Mouse (Mus musculus) forebrain, embryonic 12.5 days (tissue): ENCODE measurements around the gene Slco3a1. TPM values are rescaled to one million over a fixed set of nuclear protein-coding genes. Genes with fewer than 3 reads are reported as not detected.

Source experiments
- ATAC-seq: fragments of 200-750 bp; cut with Nextera tagmentation; 2 replicates; pipeline ENCODE4 v1.8.0; 2017; ENCODE audit warnings: moderate TSS enrichment; ENCODE audit not compliant: low FRiP score
- H3K27ac ChIP-seq: fragments of 300-500 bp; sonication (generic); 2 replicates; pipeline ENCODE4 v1.5.1; 2016; ENCODE audit warnings: mild to moderate bottlenecking
- H3K27me3 ChIP-seq: fragments of 300-500 bp; sonication (generic); 2 replicates; pipeline ENCODE4 v1.6.1; 2016; ENCODE audit warnings: mild to moderate bottlenecking
- H3K36me3 ChIP-seq: fragments of 300-500 bp; sonication (generic); replicated peaks from 2 replicates; pipeline ENCODE4 v1.6.1; 2016; ENCODE audit warnings: mild to moderate bottlenecking
- H3K4me1 ChIP-seq: fragments of 300-500 bp; sonication (generic); 2 replicates; pipeline ENCODE4 v1.6.1; 2016
- H3K4me2 ChIP-seq: fragments of 300-500 bp; sonication (generic); 2 replicates; pipeline ENCODE4 v1.6.1; 2016; ENCODE audit warnings: mild to moderate bottlenecking, moderate library complexity
- H3K4me3 ChIP-seq: fragments of 300-500 bp; sonication (generic); replicated peaks from 2 replicates; pipeline ENCODE4 v1.5.1; 2016; ENCODE audit warnings: mild to moderate bottlenecking
- H3K9ac ChIP-seq: fragments of 300-500 bp; sonication (generic); 2 replicates; pipeline ENCODE4 v1.6.1; 2016; ENCODE audit warnings: mild to moderate bottlenecking
- H3K9me3 ChIP-seq: fragments of 300-500 bp; sonication (generic); 2 replicates; pipeline ENCODE4 v1.6.1; 2016
- WGBS: fragments of 180-500 bp; shearing (Covaris S2); methylation state at CpG from one replicate; pipeline ENCODE4 v1.1.7; 2016; 5-methylcytosine and 5-hydroxymethylcytosine counted together
- polyA plus RNA-seq: library from polyadenylated mRNA; unstranded; fragments of >200 nt; fragmentation: Nextera tagmentation; extraction: Ambion mirVana; gene quantifications from 2 replicates; pipeline ENCODE4 v1.2.1, GENCODE M21; 2016

Gene Slco3a1
- polyA plus RNA-seq, 1 experiment from 2014 or later: 12.0 TPM

GRCm38 (mm10) chr7:74371208-74371607 lies 183.4 kb downstream of the Slco3a1 start:
- H3K9me3 ChIP-seq: no peaks in the 10 kb centered on the region
- peaks cover 9% of the 10 kb centered on the region for H3K4me1 ChIP-seq
- H3K27ac ChIP-seq: no peak overlapping the region
- H3K9ac ChIP-seq: no peak overlapping the region
- H3K4me3 ChIP-seq: no peak overlapping the region
- peak; percentile 55; the same call in 1 of the 2 replicates for ATAC-seq
- 24% methylated on average over 2 of the region's 2 CpGs for WGBS
- H3K27me3 ChIP-seq: peaks cover 5% of the 10 kb centered on the region; the same call in 1 of the 2 replicates
- H3K36me3 ChIP-seq: no peaks in the 10 kb centered on the region
- no peak overlapping the region for H3K4me2 ChIP-seq

GRCm38 (mm10) chr7:74369657-74370056 lies 184.9 kb downstream of the Slco3a1 start:
- Histone ChIP-seq H3K4me3 (no peak overlapping the region), H3K9me3 (no peaks in the 10 kb centered on the region), H3K27me3 (peaks cover 5% of the 10 kb centered on the region; the same call in 1 of the 2 replicates), H3K27ac (no peak overlapping the region), H3K4me1 (peaks cover 25% of the 10 kb centered on the region), H3K4me2 (no peak overlapping the region), H3K36me3 (no peaks in the 10 kb centered on the region), H3K9ac (no peak overlapping the region)
- no peak for ATAC-seq
- 63% methylated on average over 4 of the region's 4 CpGs for WGBS

- H3K27me3 ChIP-seq: peaks cover 5% of the 10 kb centered on the region; the same call in 1 of the 2 replicates
- 88% methylated on average over 11 of the region's 11 CpGs for WGBS
- H3K4me2 ChIP-seq: no peak overlapping the region
- ATAC-seq: no peak
- H3K4me3 ChIP-seq: no peak overlapping the region
- H3K4me1 ChIP-seq: peaks cover 27% of the 10 kb centered on the region
- no peak overlapping the region for H3K27ac ChIP-seq
- no peaks in the 10 kb centered on the region for H3K9me3 ChIP-seq
- H3K9ac ChIP-seq: no peak overlapping the region
- H3K36me3 ChIP-seq: no peaks in the 10 kb centered on the region
Observed at GRCm38 (mm10) chr7:74368256-74368980, 186.2 kb downstream of the Slco3a1 start.

- WGBS: 30% methylated on average over 7 of the region's 7 CpGs
- Histone ChIP-seq H3K36me3 (no peaks in the 10 kb centered on the region), H3K4me3 (no peak overlapping the region), H3K9ac (no peak overlapping the region), H3K27ac (no peak overlapping the region), H3K4me1 (peaks cover 27% of the 10 kb centered on the region), H3K4me2 (no peak overlapping the region), H3K9me3 (no peaks in the 10 kb centered on the region), H3K27me3 (peaks cover 5% of the 10 kb centered on the region; the same call in 1 of the 2 replicates)
- peak; percentile 37 for ATAC-seq
Observed at GRCm38 (mm10) chr7:74367350-74367749, 187.2 kb downstream of the Slco3a1 start.

GRCm38 (mm10) chr7:74365623-74366022 lies 189.0 kb downstream of the Slco3a1 start:
- Histone ChIP-seq H3K27ac (0 out of 2 replicates have a peak overlapping the region, but pooled peaks have one; percentile 13), H3K27me3 (peaks cover 5% of the 10 kb centered on the region; the same call in 1 of the 2 replicates), H3K4me1 (peaks cover 30% of the 10 kb centered on the region), H3K4me2 (no peak overlapping the region), H3K4me3 (no peak overlapping the region), H3K9ac (no peak overlapping the region; the same call in 1 of the 2 replicates), H3K9me3 (no peaks in the 10 kb centered on the region), H3K36me3 (no peaks in the 10 kb centered on the region)
- ATAC-seq: no peak
- WGBS: 25% methylated on average over 4 of the region's 4 CpGs

- H3K27ac ChIP-seq: no peak overlapping the region; the same call in 1 of the 2 replicates
Observed at GRCm38 (mm10) chr7:74364956-74365355, 189.6 kb downstream of the Slco3a1 start.

GRCm38 (mm10) chr7:74363440-74363839 lies 191.1 kb downstream of the Slco3a1 start:
- Histone ChIP-seq H3K9ac (no peak overlapping the region), H3K36me3 (no peaks in the 10 kb centered on the region), H3K27ac (no peak overlapping the region), H3K27me3 (0 out of 2 replicates have a peak, but pooled peaks cover 5% of the 10 kb centered on the region), H3K4me2 (no peak overlapping the region), H3K4me1 (peaks cover 30% of the 10 kb centered on the region), H3K9me3 (no peaks in the 10 kb centered on the region), H3K4me3 (no peak overlapping the region)
- WGBS: 71% methylated on average over 2 of the region's 2 CpGs
- no peak for ATAC-seq

More at GRCm38 (mm10) chr7:74364956-74365355, 189.6 kb downstream of the Slco3a1 start:
- H3K4me2 ChIP-seq: no peak overlapping the region
- H3K4me1 ChIP-seq: peaks cover 30% of the 10 kb centered on the region
- H3K4me3 ChIP-seq: no peak overlapping the region
- H3K9ac ChIP-seq: no peak overlapping the region
- no peaks in the 10 kb centered on the region for H3K36me3 ChIP-seq
- no peaks in the 10 kb centered on the region for H3K9me3 ChIP-seq
- no peak for ATAC-seq
- 92% methylated on average over 3 of the region's 3 CpGs for WGBS
- H3K27me3 ChIP-seq: peaks cover 5% of the 10 kb centered on the region; the same call in 1 of the 2 replicates

- Histone ChIP-seq H3K36me3 (no peaks in the 10 kb centered on the region), H3K9me3 (no peaks in the 10 kb centered on the region), H3K4me2 (no peak overlapping the region), H3K4me3 (no peak overlapping the region), H3K27ac (no peak overlapping the region), H3K4me1 (peaks cover 25% of the 10 kb centered on the region), H3K9ac (no peak overlapping the region), H3K27me3 (0 out of 2 replicates have a peak, but pooled peaks cover 3% of the 10 kb centered on the region)
- no peak for ATAC-seq
- 83% methylated on average over 2 of the region's 2 CpGs for WGBS
Observed at GRCm38 (mm10) chr7:74361677-74362076, 192.9 kb downstream of the Slco3a1 start.

- ATAC-seq: peak; percentile 56; the same call in 1 of the 2 replicates
- Histone ChIP-seq H3K4me3 (no peak overlapping the region), H3K9ac (no peak overlapping the region), H3K9me3 (no peaks in the 10 kb centered on the region), H3K4me2 (no peak overlapping the region), H3K27me3 (no peaks in the 10 kb centered on the region), H3K4me1 (peaks cover 15% of the 10 kb centered on the region), H3K27ac (no peak overlapping the region), H3K36me3 (no peaks in the 10 kb centered on the region)
Observed at GRCm38 (mm10) chr7:74357027-74357426, 197.6 kb downstream of the Slco3a1 start.

- H3K27ac ChIP-seq: peak overlapping the region; percentile 54; the same call in 1 of the 2 replicates
- no peak overlapping the region for H3K4me2 ChIP-seq
- no peaks in the 10 kb centered on the region for H3K27me3 ChIP-seq
- H3K9me3 ChIP-seq: no peaks in the 10 kb centered on the region
- ATAC-seq: peak; percentile 57; the same call in 1 of the 2 replicates
- H3K4me1 ChIP-seq: peaks cover 12% of the 10 kb centered on the region
- H3K9ac ChIP-seq: peak overlapping the region; percentile 25; the same call in 1 of the 2 replicates
- H3K4me3 ChIP-seq: no peak overlapping the region
- WGBS: 53% methylated on average over 8 of the region's 8 CpGs
- no peaks in the 10 kb centered on the region for H3K36me3 ChIP-seq
Observed at GRCm38 (mm10) chr7:74354527-74355256, 199.9 kb downstream of the Slco3a1 start.

GRCm38 (mm10) chr7:74353707-74354468 lies 200.7 kb downstream of the Slco3a1 start:
- H3K9ac ChIP-seq: peak overlapping the region; percentile 25; the same call in 1 of the 2 replicates
- peak; percentile 31; the same call in 1 of the 2 replicates for ATAC-seq
- H3K27ac ChIP-seq: peak overlapping the region; percentile 54; the same call in 1 of the 2 replicates
- WGBS: 81% methylated on average over 13 of the region's 13 CpGs
- H3K36me3 ChIP-seq: no peaks in the 10 kb centered on the region
- no peak overlapping the region for H3K4me3 ChIP-seq
- peaks cover 16% of the 10 kb centered on the region for H3K4me1 ChIP-seq
- H3K9me3 ChIP-seq: no peaks in the 10 kb centered on the region
- no peak overlapping the region for H3K4me2 ChIP-seq
- H3K27me3 ChIP-seq: no peaks in the 10 kb centered on the region

GRCm38 (mm10) chr7:74353240-74353639 lies 201.3 kb downstream of the Slco3a1 start:
- Histone ChIP-seq H3K36me3 (no peaks in the 10 kb centered on the region), H3K4me3 (no peak overlapping the region), H3K9ac (no peak overlapping the region), H3K27me3 (no peaks in the 10 kb centered on the region), H3K4me1 (peaks cover 22% of the 10 kb centered on the region), H3K9me3 (no peaks in the 10 kb centered on the region), H3K4me2 (no peak overlapping the region), H3K27ac (no peak overlapping the region)
- 85% methylated on average over 7 of the region's 7 CpGs for WGBS
- no peak for ATAC-seq
